Mouse (Mus musculus): ENCODE results near the gene Vpreb2.
"Not testable (repeated sequence)": the region's sequence is repeated elsewhere in the genome, so short reads cannot be mapped to it uniquely, and the experiment has no call there.

Gene Vpreb2

DNA sequence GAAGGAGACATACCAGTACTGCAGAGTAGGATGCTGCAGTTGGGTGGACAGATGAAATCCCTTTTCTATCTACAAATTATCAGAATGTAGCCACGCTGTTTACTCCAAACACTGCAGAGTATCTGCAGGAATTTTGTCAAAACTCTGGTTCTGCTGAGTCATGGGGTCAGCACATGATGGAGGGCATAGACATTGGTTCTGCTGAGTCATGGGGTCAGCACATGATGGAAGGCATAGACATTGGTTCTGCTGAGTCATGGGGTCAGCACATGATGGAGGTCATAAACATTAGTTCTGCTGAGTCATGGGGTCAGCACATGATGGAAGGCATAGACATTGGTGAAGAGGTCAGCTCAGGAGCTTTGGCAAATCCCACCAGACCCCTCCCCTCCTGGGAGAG lies 7.5 kb downstream of the Vpreb2 start:
- in situ Hi-C loops (cut with MboI, MseI), result loop anchor here (10.0 kb wide), 1 partner anchor 1123 kb away; the partner anchor contains the start of gene Igll1

DNA sequence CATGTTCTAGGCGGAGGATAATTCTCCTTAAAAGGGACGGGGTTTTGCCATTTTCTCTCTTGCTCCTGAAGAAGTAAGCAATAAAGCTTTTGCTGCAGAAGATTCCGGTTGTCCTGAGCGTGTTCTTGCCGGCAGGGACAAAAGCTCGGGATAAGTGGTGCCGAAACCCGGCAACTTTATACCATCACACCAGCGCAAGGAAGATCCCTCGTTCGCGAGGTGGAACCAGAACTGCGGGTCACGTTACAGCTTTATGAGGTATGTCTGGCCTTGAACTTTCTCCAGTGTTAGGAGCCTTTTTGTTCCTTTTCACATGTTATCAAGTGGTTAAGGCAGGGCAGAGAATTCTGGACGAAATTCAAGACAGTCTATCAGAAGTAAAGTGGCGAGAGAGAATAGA lies 12.1 kb downstream of the Vpreb2 start:
- in situ Hi-C loops (cut with MboI, MseI), result not testable (repeated sequence)

DNA sequence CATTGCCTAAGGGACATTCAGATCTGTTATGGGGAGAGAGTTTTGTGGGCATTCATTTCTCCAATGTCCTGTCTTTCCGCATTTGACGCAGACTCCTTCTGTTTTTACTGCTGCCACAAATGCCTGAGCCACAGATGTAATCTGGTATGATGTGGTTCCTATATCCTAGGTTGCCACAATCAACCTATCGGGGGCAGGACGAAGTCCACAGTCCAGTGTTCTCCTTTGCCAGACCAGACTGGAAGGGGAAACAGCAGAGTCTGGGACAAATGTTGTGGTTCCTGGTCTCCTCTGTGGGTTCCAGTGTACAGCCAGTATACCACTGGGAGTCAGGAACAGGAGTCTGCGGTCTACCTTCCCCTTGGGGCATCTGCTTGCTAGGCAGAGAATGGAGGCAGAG lies 19.4 kb downstream of the Vpreb2 start:
- in situ Hi-C loops (cut with MboI, MseI), result no loop called here

DNA sequence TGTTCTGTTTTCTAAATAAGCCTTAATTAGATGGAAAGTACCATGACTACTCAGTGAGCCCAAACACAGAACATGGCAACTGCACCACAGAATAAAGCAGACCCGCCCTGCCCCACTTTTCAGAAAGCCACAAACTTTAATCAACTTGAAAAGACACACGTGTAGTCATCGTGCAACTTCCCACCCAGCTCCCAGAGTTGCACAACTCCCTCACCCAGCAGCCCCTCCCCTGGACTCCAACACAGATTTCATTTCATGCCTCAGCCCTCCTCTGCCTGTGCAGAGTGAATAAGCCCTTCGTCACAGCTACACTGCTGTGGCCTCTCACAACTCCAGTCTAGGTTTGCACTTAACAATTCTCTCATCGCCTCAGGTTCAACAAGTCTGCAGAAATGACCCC lies 24.4 kb downstream of the Vpreb2 start:
- in situ Hi-C loops (cut with MboI, MseI), result no loop called here

DNA sequence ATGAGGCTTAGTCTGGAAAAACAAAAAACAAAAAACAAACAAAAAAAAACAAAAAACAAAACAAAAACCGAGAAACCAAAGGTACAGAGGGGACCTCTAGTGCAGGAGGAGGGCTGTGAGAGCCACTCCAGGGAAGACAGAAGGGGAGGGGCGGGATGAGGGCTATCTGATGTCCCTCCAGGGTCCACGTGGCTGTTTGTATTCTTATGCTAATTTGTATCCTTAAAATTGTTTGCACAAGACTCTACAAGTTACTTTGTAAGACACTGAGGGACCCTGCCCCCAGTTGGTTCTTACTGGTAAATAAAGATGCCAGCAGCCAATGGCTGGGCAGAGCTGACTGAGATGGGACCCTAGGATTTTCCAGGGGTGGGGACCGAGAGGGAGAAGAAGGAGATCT lies 26.9 kb downstream of the Vpreb2 start:
- in situ Hi-C loops (cut with MboI, MseI), result no loop called here

DNA sequence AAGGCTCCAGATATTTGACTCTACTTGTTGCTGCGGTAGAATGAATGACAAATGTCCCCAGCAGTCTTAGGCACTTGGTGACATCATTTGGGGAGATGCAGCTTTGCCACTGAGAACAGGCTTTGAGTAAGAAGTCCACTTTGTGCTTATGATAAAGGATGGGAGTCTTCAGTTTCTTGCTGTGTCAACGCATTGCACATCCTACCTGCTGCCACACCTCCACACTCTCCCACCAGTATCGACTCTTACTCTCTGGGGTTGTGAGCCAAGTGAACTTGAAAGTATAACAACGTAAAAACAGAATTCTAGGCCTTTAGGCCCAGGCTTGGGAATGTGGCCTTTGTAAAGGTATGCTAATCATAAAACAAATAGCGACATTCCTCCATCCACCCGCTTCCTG lies 30.9 kb downstream of the Vpreb2 start:
- in situ Hi-C loops (cut with MboI, MseI), result no loop called here

DNA sequence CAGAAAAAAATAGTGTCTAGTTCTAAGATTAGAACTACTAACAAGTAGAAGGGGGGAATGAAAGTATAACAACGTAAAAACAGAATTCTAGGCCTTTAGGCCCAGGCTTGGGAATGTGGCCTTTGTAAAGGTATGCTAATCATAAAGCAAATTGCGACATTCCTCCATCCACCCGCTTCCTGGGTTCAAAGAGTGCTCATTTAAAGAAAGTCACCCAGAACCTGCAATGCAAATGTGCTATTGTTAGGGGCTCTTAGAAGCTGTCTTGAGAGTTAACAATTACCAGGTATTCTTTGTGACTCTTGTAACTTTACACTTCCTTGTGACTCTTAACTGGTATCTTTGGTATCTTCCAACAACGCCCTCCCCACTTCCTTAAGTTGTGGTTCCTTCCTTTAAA lies 36.3 kb downstream of the Vpreb2 start:
- in situ Hi-C loops (cut with MboI, MseI), result not testable (repeated sequence)

DNA sequence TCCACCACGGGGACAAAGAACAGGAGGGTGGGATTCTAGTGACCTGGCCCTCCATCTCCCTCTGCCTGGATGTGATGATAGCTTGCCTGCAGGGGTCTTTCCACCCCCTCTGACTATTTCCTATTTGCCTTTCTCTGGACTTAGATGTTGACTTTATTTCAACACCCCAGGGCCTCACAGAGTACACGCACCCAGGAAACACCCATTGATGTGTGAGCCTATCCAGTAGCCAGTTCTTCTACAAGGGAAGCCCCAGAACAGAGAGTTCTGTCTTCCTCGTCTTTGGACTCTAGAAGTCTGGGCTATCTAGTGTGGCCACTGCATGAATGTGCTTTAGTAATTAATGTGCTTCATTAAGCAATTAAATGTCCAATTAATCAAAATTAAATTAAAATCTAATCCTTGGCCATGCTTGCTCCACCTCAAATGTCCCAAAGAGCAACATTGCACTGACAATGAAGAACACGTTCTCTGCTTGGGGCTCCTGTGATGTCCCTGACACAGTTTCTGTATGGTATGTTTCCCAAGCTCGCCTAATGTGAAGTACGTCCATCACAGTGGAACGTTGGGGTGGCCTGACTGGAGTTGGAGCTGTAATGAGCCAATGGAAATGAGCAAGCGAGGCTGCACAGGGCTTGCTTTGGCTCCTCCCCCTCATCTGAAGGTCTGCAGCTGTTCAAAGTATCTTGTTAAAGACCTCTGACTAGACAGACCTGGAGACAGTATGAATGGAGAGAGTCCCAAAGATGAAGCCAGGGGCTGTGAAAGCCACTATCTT lies 42.7 kb downstream of the Vpreb2 start:
- in situ Hi-C loops (cut with MboI, MseI), result no loop called here

DNA sequence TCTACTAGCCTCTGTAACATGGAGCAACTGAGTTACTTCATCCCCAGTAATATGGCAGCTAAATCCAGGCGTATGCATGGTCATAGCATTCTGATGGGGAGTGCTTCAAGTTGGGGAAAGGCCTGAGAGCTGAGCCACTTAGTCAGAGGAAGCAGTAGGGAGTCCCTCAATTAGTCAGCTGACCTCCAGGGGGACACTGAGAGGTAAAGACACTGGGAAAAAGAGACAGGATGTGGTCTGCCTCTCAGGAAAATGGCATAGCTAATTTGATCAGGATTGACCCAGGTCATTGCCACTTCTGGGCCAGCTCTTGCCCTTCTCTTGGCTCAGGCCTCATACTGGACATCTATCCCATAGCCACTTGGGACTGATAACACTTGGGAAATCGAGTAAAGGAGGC lies 47.1 kb downstream of the Vpreb2 start:
- in situ Hi-C loops (cut with MboI, MseI), result no loop called here
